Mouse (Mus musculus) lung, adult 2 months (tissue): Measurements from ENCODE around the gene Gm20388.

Experiments
- CTCF ChIP-seq: fragments of 200-500 bp; IDR thresholded peaks from 2 replicates; pipeline ENCODE4 v1.5.1; 2011; ENCODE audit warnings: mild to moderate bottlenecking, low read length, control low read depth; ENCODE audit not compliant: insufficient read depth
- POLR2A ChIP-seq: fragments of 200-500 bp; IDR thresholded peaks from 2 replicates; pipeline ENCODE4 v1.6.1; 2011; ENCODE audit warnings: low read depth, mild to moderate bottlenecking, control low read depth, low read length, borderline replicate concordance; ENCODE audit errors: extremely low read depth

DNA sequence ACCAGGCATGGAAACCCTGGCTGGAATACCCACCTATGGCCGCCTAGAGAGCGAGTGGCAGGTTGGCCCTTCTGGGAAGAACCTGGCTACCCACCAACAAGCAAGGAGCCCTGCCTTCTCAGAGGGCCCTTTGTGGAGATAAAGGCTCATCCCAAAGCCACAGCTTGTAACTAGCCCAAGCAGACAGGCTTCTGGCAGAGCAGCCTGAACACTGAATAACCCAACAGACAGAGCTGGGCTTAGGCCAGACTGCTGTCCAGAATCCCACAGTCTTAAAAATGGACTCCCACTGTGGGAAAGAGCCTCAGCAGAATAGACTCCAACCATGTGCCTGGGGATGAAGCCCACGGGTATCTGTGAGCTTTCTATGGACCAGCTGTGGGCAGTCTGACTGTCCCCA is 1973.5 kb downstream of the Gm20388 start:
- no peak for TF ChIP-seq POLR2A
- TF ChIP-seq CTCF = no peak
